ENCODE assay signal across 11 mouse cellular contexts in genomic region chr13:114166439-114167183, GRCm38 (mm10).
DNase-seq lines count a peak whose midpoint lies in the region; ATAC-seq and TF ChIP-seq lines count a peak whose summit lies in the region.
"Had no signal": no experiment of that assay in that cellular context is flagged by ENCODE, and none has a peak within 500 bp of the region (broad histone marks: within the 10 kb centered on the region; RNA-seq: fewer than 3 reads in every experiment).

No protein-coding gene starts in this region.

- peak; percentile 33; the same call in 1 of the 2 replicates for TF ChIP-seq CTCF in kidney, postnatal 0 days (IDR thresholded peaks at IDR 0.05; ENCODE audit: low read depth)
- TF ChIP-seq CTCF in left cerebral cortex, adult 2 months (IDR thresholded peaks at IDR 0.05): no peak

- H3K27ac ChIP-seq in kidney, postnatal 0 days: no peak overlapping the region
- no peak overlapping the region for H3K27ac ChIP-seq in embryonic facial prominence, embryonic 11.5 days (replicated peaks; ENCODE audit: low read depth, low read length)
- H3K27ac ChIP-seq in midbrain, embryonic 13.5 days: no peak overlapping the region
- H3K27ac ChIP-seq in left cerebral cortex, adult 2 months: no peak overlapping the region

- H3K9ac ChIP-seq in kidney, postnatal 0 days (ENCODE audit: low read depth, low read length): no peak overlapping the region
- no peak overlapping the region for H3K9ac ChIP-seq in embryonic facial prominence, embryonic 11.5 days (replicated peaks; ENCODE audit: low read length)
- no peak overlapping the region for H3K9ac ChIP-seq in midbrain, embryonic 13.5 days (replicated peaks)

- WGBS in kidney, postnatal 0 days: 37% methylated on average over 12 of the region's 12 CpGs
- 47% methylated on average over 12 of the region's 12 CpGs for WGBS in embryonic facial prominence, embryonic 11.5 days
- 71% methylated on average over 12 of the region's 12 CpGs for WGBS in midbrain, embryonic 13.5 days

- intact Hi-C loops in left cerebral cortex, adult 2 months (cut with DNase I): no loop called here

- H3K4me1 ChIP-seq in kidney, postnatal 0 days (replicated peaks; ENCODE audit: insufficient read depth, low read length): no peaks in the 10 kb centered on the region
- no peaks in the 10 kb centered on the region for H3K4me1 ChIP-seq in embryonic facial prominence, embryonic 11.5 days (ENCODE audit: control insufficient read depth, insufficient read depth, low read length)
- H3K4me1 ChIP-seq in midbrain, embryonic 13.5 days (replicated peaks): peaks cover 5% of the 10 kb centered on the region; the same call in 1 of the 2 replicates
- H3K4me1 ChIP-seq: megakaryocyte, embryonic 14.5 days had no signal

- H3K4me3 ChIP-seq in kidney, postnatal 0 days (replicated peaks; ENCODE audit: low read depth, low read length): no peak overlapping the region
- H3K4me3 ChIP-seq in embryonic facial prominence, embryonic 11.5 days (ENCODE audit: low read depth, low read length): no peak overlapping the region
- H3K4me3 ChIP-seq in midbrain, embryonic 13.5 days (replicated peaks): no peak overlapping the region
- H3K4me3 ChIP-seq in left cerebral cortex, adult 2 months: no peak overlapping the region
- H3K4me3 ChIP-seq: megakaryocyte, embryonic 14.5 days had no signal

- peak; percentile 55 for DNase-seq in embryo, embryonic 10 days (ENCODE audit: low spot score)
- no peak for DNase-seq in embryo, embryonic 9.5 days (ENCODE audit: extremely low spot score)
- peak; percentile 79 for DNase-seq in kidney, postnatal 0 days (ENCODE audit: low spot score)
- DNase-seq in kidney, postnatal 25 days: no peak
- DNase-seq in embryonic facial prominence, embryonic 11.5 days (ENCODE audit: low spot score): peak; percentile 77
- DNase-seq in spleen, postnatal 10 days (ENCODE audit: low spot score in 2 of 2): no peak
- no peak for DNase-seq in left cerebral cortex, adult 2 months (ENCODE audit: extremely low spot score in 1 of 2, low spot score in 2 of 2)
- DNase-seq: adrenal gland, adult 8-10 months; cerebellum, adult 2 months had no signal

- H3K4me2 ChIP-seq in kidney, postnatal 0 days (ENCODE audit: low read length): no peak overlapping the region
- no peak overlapping the region for H3K4me2 ChIP-seq in embryonic facial prominence, embryonic 11.5 days (ENCODE audit: low read depth, low read length)
- no peak overlapping the region for H3K4me2 ChIP-seq in midbrain, embryonic 13.5 days (replicated peaks)

- H3K36me3 ChIP-seq in kidney, postnatal 0 days (ENCODE audit: insufficient read depth, low read length): no peaks in the 10 kb centered on the region
- no peaks in the 10 kb centered on the region for H3K36me3 ChIP-seq in embryonic facial prominence, embryonic 11.5 days (replicated peaks; ENCODE audit: control insufficient read depth, insufficient read depth, low read depth, low read length)
- no peaks in the 10 kb centered on the region for H3K36me3 ChIP-seq in midbrain, embryonic 13.5 days

- ATAC-seq in kidney, postnatal 0 days (replicated peaks; ENCODE audit: low FRiP score, low read depth): peak; percentile 53; the same call in 1 of the 2 replicates
- peak; percentile 79 for ATAC-seq in embryonic facial prominence, embryonic 11.5 days (replicated peaks; ENCODE audit: insufficient number of reproducible peaks, low FRiP score, low TSS enrichment, low read depth)
- ATAC-seq in midbrain, embryonic 13.5 days: peak; percentile 56

- H3K27me3 ChIP-seq in kidney, postnatal 0 days (ENCODE audit: insufficient read depth, low read length): no peaks in the 10 kb centered on the region
- H3K27me3 ChIP-seq in embryonic facial prominence, embryonic 11.5 days (ENCODE audit: control insufficient read depth, insufficient read depth, low read length): no peaks in the 10 kb centered on the region
- no peaks in the 10 kb centered on the region for H3K27me3 ChIP-seq in midbrain, embryonic 13.5 days
- H3K27me3 ChIP-seq: megakaryocyte, embryonic 14.5 days had no signal

- no peaks in the 10 kb centered on the region for H3K9me3 ChIP-seq in kidney, postnatal 0 days (replicated peaks; ENCODE audit: low read length)
- H3K9me3 ChIP-seq in embryonic facial prominence, embryonic 11.5 days (replicated peaks; ENCODE audit: control insufficient read depth, low read length): no peaks in the 10 kb centered on the region
- H3K9me3 ChIP-seq in midbrain, embryonic 13.5 days: no peaks in the 10 kb centered on the region

Comparison
In these comparisons a context has a peak if more than half of its experiments do, and no peak if none do; other contexts are left out.
1. DNase-seq: peak in embryo, embryonic 10 days (single experiment), kidney, postnatal 0 days (single experiment) and embryonic facial prominence, embryonic 11.5 days (single experiment); none in embryo, embryonic 9.5 days (single experiment), kidney, postnatal 25 days (0 of 2), spleen, postnatal 10 days (0 of 2) and left cerebral cortex, adult 2 months (0 of 2).
2. Peak in every context shown above with its lines, with median percentiles within 50 percentile points of each other: ATAC-seq.